ENCODE assay signal across 25 mouse cellular contexts in genomic region chr7:12797971-12798370, GRCm38 (mm10). TPM values are rescaled to one million over a fixed set of nuclear protein-coding genes. Genes with fewer than 3 reads are reported as not detected.
DNase-seq lines count a peak whose midpoint lies in the region; ATAC-seq and TF ChIP-seq lines count a peak whose summit lies in the region.
"Had no signal": no experiment of that assay in that cellular context is flagged by ENCODE, and none has a peak within 500 bp of the region (broad histone marks: within the 10 kb centered on the region; RNA-seq: fewer than 3 reads in every experiment).

No protein-coding gene starts in this region.

- H3K27me3 ChIP-seq in E14TG2a.4 (ENCODE audit: insufficient read depth, low read length), result no peaks in the 10 kb centered on the region
- H3K27me3 ChIP-seq in midbrain, embryonic 14.5 days (ENCODE audit: control insufficient read depth, insufficient read depth, low read length), result no peaks in the 10 kb centered on the region
- H3K27me3 ChIP-seq: CH12.LX; embryonic facial prominence, embryonic 12.5 days; forebrain, embryonic 13.5 days; forebrain, embryonic 15.5 days; Patski had no signal

- H3K4me3 ChIP-seq in E14TG2a.4 (replicated peaks; ENCODE audit: low read length), result no peak overlapping the region
- H3K4me3 ChIP-seq in midbrain, embryonic 14.5 days (replicated peaks; ENCODE audit: low read depth, low read length), result no peak overlapping the region
- H3K4me3 ChIP-seq: embryonic facial prominence, embryonic 10.5 days; embryonic facial prominence, embryonic 12.5 days; forebrain, embryonic 13.5 days; forebrain, embryonic 15.5 days had no signal

- no peaks in the 10 kb centered on the region for H3K9me3 ChIP-seq in E14TG2a.4 (ENCODE audit: low read length)
- H3K9me3 ChIP-seq in midbrain, embryonic 14.5 days (ENCODE audit: control insufficient read depth, low read length), result 0 out of 2 replicates have a peak, but pooled peaks cover 7% of the 10 kb centered on the region
- H3K9me3 ChIP-seq: forebrain, embryonic 15.5 days had no signal

- H3K36me3 ChIP-seq in E14TG2a.4 (ENCODE audit: insufficient read depth, low read length), result no peaks in the 10 kb centered on the region
- no peaks in the 10 kb centered on the region for H3K36me3 ChIP-seq in midbrain, embryonic 14.5 days (ENCODE audit: control insufficient read depth, insufficient read depth, low read length)

- H3K4me2 ChIP-seq in midbrain, embryonic 14.5 days (ENCODE audit: low read length), result no peak overlapping the region
- H3K4me2 ChIP-seq: embryonic facial prominence, embryonic 12.5 days; forebrain, embryonic 13.5 days; forebrain, embryonic 15.5 days had no signal

- ATAC-seq in midbrain, embryonic 14.5 days (ENCODE audit: low FRiP score, low TSS enrichment), result no peak
- ATAC-seq: activated CD4-positive, CD25-positive, alpha-beta regulatory T cell, adult 4 months; CD4-positive, CD25-positive, alpha-beta regulatory T cell, adult 4 months; forebrain, embryonic 13.5 days; forebrain, embryonic 15.5 days; forebrain, postnatal 0 days; Patski had no signal

- H3K4me1 ChIP-seq in E14TG2a.4 (replicated peaks; ENCODE audit: low read depth, low read length), result peaks cover 26% of the 10 kb centered on the region
- H3K4me1 ChIP-seq in midbrain, embryonic 14.5 days (ENCODE audit: control insufficient read depth, insufficient read depth, low read length), result no peaks in the 10 kb centered on the region
- H3K4me1 ChIP-seq: embryonic facial prominence, embryonic 12.5 days had no signal

- TF ChIP-seq CTCF in E14TG2a.4 (conservative IDR thresholded peaks at IDR 0.05; ENCODE audit: low read length), result peak; percentile 15; the same call in 1 of the 2 replicates

- WGBS in midbrain, embryonic 14.5 days, result 67% methylated on average over 2 of the region's 2 CpGs

- no peak overlapping the region for H3K27ac ChIP-seq in midbrain, embryonic 14.5 days (replicated peaks; ENCODE audit: low read depth, low read length)
- H3K27ac ChIP-seq: embryonic facial prominence, embryonic 10.5 days; embryonic facial prominence, embryonic 12.5 days; forebrain, embryonic 13.5 days; forebrain, embryonic 15.5 days had no signal

- H3K9ac ChIP-seq in midbrain, embryonic 14.5 days (replicated peaks; ENCODE audit: low read length), result no peak overlapping the region
- H3K9ac ChIP-seq: embryonic facial prominence, embryonic 12.5 days; forebrain, embryonic 13.5 days; forebrain, embryonic 15.5 days; forebrain, postnatal 0 days had no signal

- DNase-seq in ES-CJ7 (ENCODE audit: low read depth, low spot score) (peak; percentile 61), R1 (ENCODE audit: low read depth, low spot score) (peak; percentile 66)
- no peak for DNase-seq in urinary bladder, postnatal 36 days (ENCODE audit: low spot score in 2 of 2)
- DNase-seq in heart, adult 11 months, result no peak
- no peak for DNase-seq in midbrain, embryonic 14.5 days
- DNase-seq: adrenal gland, adult 8-10 months; adrenal gland, postnatal 14 days; adrenal gland, postnatal 36 days; B cell, adult 2 months; cerebellum, adult 11-12 months; cerebellum, adult 2 months; cerebellum, adult 9-10 months; cerebellum, postnatal 10 days; cerebellum, postnatal 25 days; forebrain, postnatal 0 days had no signal

RNA-seq across cellular contexts. Expression of gene Zscan18, which starts 5.5 kb away (rescaled TPM):
- polyA plus RNA-seq in midbrain, embryonic 14.5 days (2014; fragmentation: Nextera tagmentation; extraction: Ambion mirVana), result 25.5 and 26.3 TPM in 2 replicates
- polyA plus RNA-seq: G1E had no signal

RNA-seq across cellular contexts. Expression of gene Zfp329, which starts 20.7 kb away (rescaled TPM):
- polyA plus RNA-seq in midbrain, embryonic 14.5 days (2014; fragmentation: Nextera tagmentation; extraction: Ambion mirVana), result 35.5 and 37.9 TPM in 2 replicates

RNA-seq across cellular contexts. Expression of gene Zfp110, which starts 36.6 kb away (rescaled TPM):
- polyA plus RNA-seq in midbrain, embryonic 14.5 days (2014; fragmentation: Nextera tagmentation; extraction: Ambion mirVana), result 22.9 and 28.0 TPM in 2 replicates

Comparison
In these comparisons a context has a peak if more than half of its experiments do, and no peak if none do; other contexts are left out.
1. DNase-seq: peak in ES-CJ7 (single experiment) and R1 (single experiment); none in urinary bladder, postnatal 36 days (0 of 2), heart, adult 11 months (single experiment) and midbrain, embryonic 14.5 days (single experiment).